Mouse (Mus musculus): ENCODE data around the gene Adamts7. TPM values are rescaled to one million over a fixed set of nuclear protein-coding genes. Genes with fewer than 3 reads are reported as not detected.

Gene Adamts7
- polyA plus RNA-seq, 1 experiment from 2014 or later: 7.0 TPM

- no peak overlapping the region for H3K9ac ChIP-seq (ENCODE audit: low read depth, low read length)
- H3K4me2 ChIP-seq (ENCODE audit: low read length): no peak overlapping the region
- H3K27ac ChIP-seq (ENCODE audit: low read length): no peak overlapping the region
- no peaks in the 10 kb centered on the region for H3K4me1 ChIP-seq (ENCODE audit: control insufficient read depth, insufficient read depth, low read length)
- H3K9me3 ChIP-seq (replicated peaks; ENCODE audit: control insufficient read depth, low read length, poor library complexity, severe bottlenecking): no peaks in the 10 kb centered on the region
- no peak overlapping the region for H3K4me3 ChIP-seq (ENCODE audit: low read depth, low read length)
- WGBS: 96% methylated on average over 2 of the region's 2 CpGs
- H3K36me3 ChIP-seq (ENCODE audit: control insufficient read depth, insufficient read depth, low read length): no peaks in the 10 kb centered on the region; the same call in 1 of the 2 replicates
- H3K27me3 ChIP-seq (ENCODE audit: control insufficient read depth, insufficient read depth, low read depth, low read length): no peaks in the 10 kb centered on the region
- ATAC-seq: no peak
These were observed 90.3 kb downstream of the Adamts7 start for GRCm38 (mm10) chr9:90253181-90253580.

GRCm38 (mm10) chr9:90255844-90256405 lies 93.1 kb downstream of the Adamts7 start:
- H3K4me1 ChIP-seq (ENCODE audit: control insufficient read depth, insufficient read depth, low read length): no peaks in the 10 kb centered on the region
- 31% methylated on average over 6 of the region's 6 CpGs for WGBS
- no peak overlapping the region for H3K9ac ChIP-seq (ENCODE audit: low read depth, low read length)
- H3K36me3 ChIP-seq (ENCODE audit: control insufficient read depth, insufficient read depth, low read length): no peaks in the 10 kb centered on the region
- no peak overlapping the region for H3K4me2 ChIP-seq (ENCODE audit: low read length)
- no peaks in the 10 kb centered on the region for H3K27me3 ChIP-seq (ENCODE audit: control insufficient read depth, insufficient read depth, low read depth, low read length)
- no peak overlapping the region for H3K4me3 ChIP-seq (ENCODE audit: low read depth, low read length)
- no peak overlapping the region for H3K27ac ChIP-seq (ENCODE audit: low read length)
- H3K9me3 ChIP-seq (replicated peaks; ENCODE audit: control insufficient read depth, low read length, poor library complexity, severe bottlenecking): no peaks in the 10 kb centered on the region
- ATAC-seq: no peak

- Histone ChIP-seq H3K27ac (ENCODE audit: low read length) (no peak overlapping the region), H3K9me3 (replicated peaks; ENCODE audit: control insufficient read depth, low read length, poor library complexity, severe bottlenecking) (no peaks in the 10 kb centered on the region), H3K4me2 (ENCODE audit: low read length) (no peak overlapping the region), H3K4me3 (ENCODE audit: low read depth, low read length) (no peak overlapping the region), H3K27me3 (ENCODE audit: control insufficient read depth, insufficient read depth, low read depth, low read length) (no peaks in the 10 kb centered on the region), H3K9ac (ENCODE audit: low read depth, low read length) (no peak overlapping the region), H3K36me3 (ENCODE audit: control insufficient read depth, insufficient read depth, low read length) (no peaks in the 10 kb centered on the region), H3K4me1 (ENCODE audit: control insufficient read depth, insufficient read depth, low read length) (no peaks in the 10 kb centered on the region)
- ATAC-seq: no peak
- WGBS: 80% methylated on average over 7 of the region's 7 CpGs
These were observed 94.4 kb downstream of the Adamts7 start for GRCm38 (mm10) chr9:90257220-90257619.

Other genes with a start within 250 kb of the Adamts7 start
- gene Ctsh, start 108.9 kb upstream of the Adamts7 start, polyA plus RNA-seq (2015; fragmentation: Nextera tagmentation; extraction: Ambion mirVana): 20.0 and 25.2 TPM in 2 replicates
- 627 and 665 TPM in 2 replicates for gene Morf4l1, start 48.3 kb upstream of the Adamts7 start, polyA plus RNA-seq (2015; fragmentation: Nextera tagmentation; extraction: Ambion mirVana)
- 6.3 and 7.3 TPM in 2 replicates for gene Tbc1d2b, start 107.7 kb downstream of the Adamts7 start, polyA plus RNA-seq (2015; fragmentation: Nextera tagmentation; extraction: Ambion mirVana)